Mouse (Mus musculus) lung, adult 2 months (tissue): ENCODE results near the gene Scamp4. TPM values are rescaled to one million over a fixed set of nuclear protein-coding genes. Genes with fewer than 3 reads are reported as not detected.

Experiments used
- DNase-seq: peaks from one replicate; pipeline ENCODE4 v3.0.0; 2022
- H3K4me1 ChIP-seq: fragments of 200-500 bp; 2 replicates; pipeline ENCODE4 v1.6.1; 2011; ENCODE audit warnings: low read length; ENCODE audit not compliant: control insufficient read depth, insufficient read depth
- H3K4me3 ChIP-seq: fragments of 200-500 bp; replicated peaks from 2 replicates; pipeline ENCODE3; 2011; ENCODE audit warnings: low read depth, mild to moderate bottlenecking, control low read depth, low read length; ENCODE audit errors: extremely low read depth
- CTCF ChIP-seq: fragments of 200-500 bp; IDR thresholded peaks from 2 replicates; pipeline ENCODE4 v1.5.1; 2011; ENCODE audit warnings: mild to moderate bottlenecking, low read length, control low read depth; ENCODE audit not compliant: insufficient read depth
- POLR2A ChIP-seq: fragments of 200-500 bp; IDR thresholded peaks from 2 replicates; pipeline ENCODE4 v1.6.1; 2011; ENCODE audit warnings: low read depth, mild to moderate bottlenecking, control low read depth, low read length, borderline replicate concordance; ENCODE audit errors: extremely low read depth
- WGBS: fragments of 180-500 bp; shearing (Covaris S2); methylation state at CpG from one replicate; pipeline ENCODE4 v1.1.7; 2018; 5-methylcytosine and 5-hydroxymethylcytosine counted together
- polyA plus RNA-seq: library from polyadenylated mRNA; depleted of rRNA; stranded (reverse); fragments of >200 nt; gene quantifications from 2 replicates; pipeline ENCODE4 v1.2.3, GENCODE M21; 2012

The Scamp4 gene
- polyA plus RNA-seq, 1 experiment: 110 TPM

DNA sequence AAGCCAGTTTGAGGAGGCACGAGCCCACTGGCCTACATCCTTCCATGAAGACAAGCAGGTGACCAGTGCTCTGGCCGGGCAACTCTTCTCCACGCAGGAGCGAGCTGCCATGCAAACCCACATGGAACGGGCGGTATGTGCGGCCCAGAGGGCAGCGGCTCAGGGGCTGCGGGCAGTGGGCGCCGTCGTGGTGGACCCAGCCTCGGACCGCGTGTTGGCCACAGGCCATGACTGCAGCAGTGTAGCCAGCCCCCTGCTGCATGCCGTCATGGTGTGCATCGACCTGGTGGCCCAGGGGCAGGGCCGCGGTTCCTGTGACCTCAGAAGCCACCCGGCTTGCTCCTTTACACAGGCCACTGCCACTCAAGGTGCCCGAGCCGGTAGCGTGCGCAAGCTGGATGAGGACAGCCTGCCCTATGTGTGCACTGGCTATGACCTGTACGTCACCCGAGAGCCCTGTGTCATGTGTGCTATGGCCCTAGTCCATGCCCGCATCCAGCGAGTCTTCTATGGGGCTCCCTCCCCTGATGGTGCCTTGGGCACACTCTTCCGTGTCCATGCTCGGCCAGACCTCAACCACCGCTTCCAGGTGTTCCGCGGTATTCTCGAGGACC lies 4.2 kb downstream of the Scamp4 start:
- DNase-seq: no peak
- TF ChIP-seq POLR2A (no peak), CTCF (no peak)
- WGBS: 93% methylated on average over 34 of the region's 34 CpGs
- H3K4me3 ChIP-seq: no peak overlapping the region
- peaks cover 7% of the 10 kb centered on the region; the same call in 1 of the 2 replicates for H3K4me1 ChIP-seq

- 85% methylated on average over 3 of the region's 3 CpGs for WGBS
- TF ChIP-seq CTCF: no peak
- DNase-seq: no peak
- Histone ChIP-seq H3K4me3 (no peak overlapping the region), H3K4me1 (peaks cover 4% of the 10 kb centered on the region; the same call in 1 of the 2 replicates)
Observed at GRCm38 (mm10) chr10:80608435-80608834, 5.8 kb downstream of the Scamp4 start.

DNA sequence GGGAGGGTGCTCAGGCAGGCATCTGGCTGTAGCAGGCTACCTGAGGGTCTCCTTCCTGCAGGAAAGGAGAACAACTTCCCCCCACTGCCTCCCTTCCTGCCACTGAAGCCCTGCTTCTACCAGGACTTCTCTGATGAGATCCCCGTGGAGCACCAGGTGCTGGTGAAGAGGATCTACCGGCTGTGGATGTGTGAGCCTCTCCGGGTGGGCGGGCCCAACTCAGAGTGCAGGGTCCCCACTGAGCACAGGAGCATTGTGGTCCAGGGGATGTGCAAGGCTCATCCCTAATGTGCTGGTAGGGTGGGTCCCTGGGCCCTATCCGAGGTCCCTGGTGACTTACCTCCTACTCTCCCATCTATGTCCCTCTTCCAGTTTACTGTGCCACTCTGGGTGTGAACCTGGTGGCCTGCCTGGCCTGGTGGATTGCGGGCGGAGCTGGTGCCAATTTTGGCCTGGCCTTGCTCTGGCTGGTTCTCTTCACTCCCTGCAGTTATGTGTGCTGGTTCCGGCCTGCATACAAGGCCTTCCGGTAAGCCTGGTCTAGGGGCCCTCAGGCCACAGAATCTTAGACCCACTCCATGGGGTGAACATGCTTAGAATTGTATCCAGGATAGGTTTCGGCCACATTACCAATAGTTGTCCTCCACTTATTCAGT lies 6.7 kb downstream of the Scamp4 start:
- Histone ChIP-seq H3K4me1 (peaks cover 4% of the 10 kb centered on the region; the same call in 1 of the 2 replicates), H3K4me3 (no peak overlapping the region)
- no peak for TF ChIP-seq CTCF
- no peak for TF ChIP-seq POLR2A
- no peak for DNase-seq
- WGBS: 88% methylated on average over 10 of the region's 10 CpGs

DNA sequence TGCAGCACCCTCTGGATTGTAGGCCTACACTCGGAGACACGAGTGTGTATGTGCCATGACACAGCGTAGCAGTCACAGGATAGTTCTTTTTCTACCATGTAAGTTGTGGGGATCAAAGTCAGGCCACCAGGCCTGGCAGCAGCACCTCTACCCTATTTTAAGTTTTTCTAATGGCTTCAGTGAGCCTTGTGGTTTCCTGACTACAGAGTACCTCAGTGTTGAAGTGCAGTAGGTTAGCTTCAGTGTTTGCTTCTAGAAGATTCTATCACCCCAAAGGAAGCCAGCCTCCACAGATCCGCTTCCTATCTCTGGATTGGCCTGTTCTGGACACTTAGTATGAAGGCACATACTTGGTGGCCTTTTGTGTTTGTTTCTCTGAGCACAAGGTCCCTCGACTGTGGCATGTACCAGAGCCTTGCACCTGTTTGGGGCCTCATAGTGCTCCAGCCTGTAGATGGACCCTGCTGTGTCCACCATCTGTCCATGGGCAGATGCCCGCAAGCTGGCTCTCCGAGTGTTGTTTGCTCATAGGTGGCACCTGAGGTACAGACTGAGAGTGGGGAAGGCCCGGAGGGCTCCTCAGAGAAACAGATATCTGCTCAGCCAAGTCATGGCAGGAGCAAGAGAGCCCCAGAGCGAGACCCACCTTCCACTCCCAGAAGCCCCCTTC lies 7.6 kb downstream of the Scamp4 start:
- TF ChIP-seq CTCF (no peak), POLR2A (no peak)
- no peak overlapping the region for H3K4me3 ChIP-seq
- WGBS: 86% methylated on average over 9 of the region's 9 CpGs
- peaks cover 4% of the 10 kb centered on the region; the same call in 1 of the 2 replicates for H3K4me1 ChIP-seq
- no peak for DNase-seq

DNA sequence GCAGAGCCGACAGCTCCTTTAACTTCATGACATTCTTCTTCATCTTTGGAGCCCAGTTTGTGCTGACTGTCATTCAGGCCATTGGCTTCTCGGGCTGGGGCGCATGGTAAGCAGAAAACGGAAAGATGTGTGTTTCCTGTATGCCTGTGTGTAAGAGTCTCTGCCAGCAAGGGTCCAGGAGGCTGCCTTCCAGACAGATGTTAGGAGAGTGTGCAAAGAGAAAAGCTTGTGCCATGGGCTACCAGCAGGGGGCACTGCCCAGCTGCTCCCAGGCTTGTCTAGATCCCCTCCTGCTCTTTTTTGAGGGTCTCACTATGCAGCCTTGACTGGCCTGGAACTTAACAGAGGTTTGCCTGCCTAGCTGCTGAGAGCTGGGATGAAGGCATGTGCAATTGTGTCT lies 8.4 kb downstream of the Scamp4 start:
- Histone ChIP-seq H3K4me1 (peaks cover 4% of the 10 kb centered on the region; the same call in 1 of the 2 replicates), H3K4me3 (no peak overlapping the region)
- peak; percentile 51 for DNase-seq
- 32% methylated on average over 4 of the region's 4 CpGs for WGBS
- TF ChIP-seq POLR2A: no peak
- peak; percentile 86 for TF ChIP-seq CTCF

DNA sequence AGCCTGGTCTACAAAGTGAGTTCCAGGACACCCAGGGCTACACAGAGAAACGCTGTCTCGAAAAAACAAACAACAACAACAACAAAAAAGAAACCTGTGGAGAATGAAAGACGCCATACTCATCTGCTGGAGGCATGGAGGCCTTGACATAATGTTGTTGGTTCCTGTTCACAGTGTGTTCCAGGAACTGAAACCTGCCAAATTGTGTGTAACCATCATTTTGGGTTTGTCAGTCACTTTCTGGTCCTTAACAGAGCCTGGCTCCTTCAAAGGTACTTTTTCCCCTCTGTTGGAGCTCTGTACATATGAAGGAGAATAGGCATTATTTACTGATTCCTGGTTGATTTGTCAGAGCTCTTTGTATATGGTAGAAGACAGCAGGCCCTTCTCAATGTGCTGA lies 9.2 kb downstream of the Scamp4 start:
- TF ChIP-seq CTCF: no peak
- no peak overlapping the region for H3K4me3 ChIP-seq
- peaks cover 4% of the 10 kb centered on the region; the same call in 1 of the 2 replicates for H3K4me1 ChIP-seq
- no peak for DNase-seq
- 94% methylated on average over 3 of the region's 3 CpGs for WGBS

- Histone ChIP-seq H3K4me3 (no peak overlapping the region), H3K4me1 (peaks cover 4% of the 10 kb centered on the region; the same call in 1 of the 2 replicates)
- DNase-seq: no peak
- TF ChIP-seq CTCF (no peak), POLR2A (no peak)
- 83% methylated on average over 3 of the region's 3 CpGs for WGBS
Observed at GRCm38 (mm10) chr10:80613821-80614220, 11.1 kb downstream of the Scamp4 start.

DNA sequence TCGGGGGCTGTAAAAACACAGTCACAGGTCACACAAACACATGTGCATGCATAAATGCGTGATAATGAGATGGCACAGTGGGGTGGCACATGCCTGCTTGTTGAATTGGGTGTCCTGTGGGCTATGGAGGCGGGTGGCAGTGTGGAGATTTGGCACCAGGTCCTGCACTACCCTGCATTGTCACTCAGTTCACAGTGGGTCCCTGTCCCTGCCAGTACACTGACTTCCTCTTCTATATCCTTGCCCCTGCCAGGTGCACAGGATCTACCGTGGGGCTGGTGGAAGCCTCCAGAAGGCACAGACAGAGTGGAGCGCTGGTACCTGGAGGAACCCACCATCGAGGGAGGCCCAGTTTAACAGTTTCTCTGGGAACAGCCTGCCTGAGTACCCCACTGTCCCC lies 11.7 kb downstream of the Scamp4 start:
- 82% methylated on average over 6 of the region's 6 CpGs for WGBS
- no peak for DNase-seq
- TF ChIP-seq CTCF: no peak
- no peak for TF ChIP-seq POLR2A
- peaks cover 4% of the 10 kb centered on the region; the same call in 1 of the 2 replicates for H3K4me1 ChIP-seq
- no peak overlapping the region for H3K4me3 ChIP-seq

DNA sequence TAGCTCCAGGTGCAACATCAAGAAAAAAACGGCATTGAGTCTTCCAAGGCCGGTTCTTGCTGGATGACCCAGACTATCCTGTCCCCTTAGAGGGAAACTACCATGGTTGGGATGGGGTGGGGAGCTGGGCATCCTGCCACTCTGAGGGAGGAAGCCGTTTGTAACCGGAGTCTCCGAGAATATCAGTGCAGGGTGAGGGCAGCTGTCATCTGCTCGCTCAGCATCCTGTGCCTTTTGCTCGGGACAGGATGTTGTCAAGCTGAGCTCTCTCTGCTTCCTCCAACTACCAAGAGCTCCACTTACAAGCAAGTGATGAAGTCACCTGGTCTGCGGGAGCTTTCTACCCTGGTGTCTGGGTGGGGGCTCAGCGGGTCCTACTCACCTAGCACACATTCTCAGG lies 15.5 kb downstream of the Scamp4 start:
- TF ChIP-seq POLR2A (peak; percentile 14; the same call in 1 of the 2 replicates), CTCF (no peak)
- DNase-seq: no peak
- Histone ChIP-seq H3K4me1 (peaks cover 1% of the 10 kb centered on the region; the same call in 1 of the 2 replicates), H3K4me3 (no peak overlapping the region)
- 40% methylated on average over 9 of the region's 9 CpGs for WGBS

DNA sequence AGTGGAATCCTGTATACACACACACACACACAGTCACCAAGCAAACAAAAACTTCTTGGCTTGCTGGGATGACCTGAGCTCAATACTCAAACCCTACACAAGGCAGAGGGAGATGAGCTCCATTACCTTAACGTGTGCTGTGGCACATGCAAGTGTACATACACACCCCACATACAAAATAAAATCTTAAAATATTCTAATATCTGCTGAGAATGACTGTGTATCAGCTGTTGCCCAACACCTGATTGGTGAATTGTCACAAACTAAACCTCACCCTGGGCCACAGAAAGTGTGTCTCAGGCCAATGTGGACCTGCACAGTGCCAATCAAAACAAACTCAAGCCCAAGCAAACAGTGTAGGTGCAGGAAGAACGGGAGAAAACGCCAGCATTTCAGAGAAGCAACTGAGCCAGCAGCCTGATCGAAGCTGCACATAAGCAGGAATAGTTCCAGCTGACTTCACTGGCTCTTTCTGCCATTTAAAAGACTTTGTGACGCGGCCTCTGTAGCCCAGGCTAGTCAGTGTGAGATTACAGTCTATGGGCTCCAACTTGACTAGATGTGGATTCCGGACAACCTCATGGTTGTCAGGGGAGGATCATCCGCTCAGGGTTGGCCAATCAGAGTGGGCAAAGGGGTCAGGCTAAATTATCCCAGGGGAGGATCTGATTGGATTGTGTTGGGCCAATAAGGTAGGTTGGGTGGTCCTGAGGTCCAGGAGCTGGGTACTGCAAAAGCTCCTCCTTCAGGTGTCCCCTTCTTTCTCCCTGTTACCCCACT lies 17.0 kb downstream of the Scamp4 start:
- no peak for DNase-seq

More for the DNA sequence above, 17.0 kb downstream of the Scamp4 start:
- Histone ChIP-seq H3K4me3 (no peak overlapping the region), H3K4me1 (peaks cover 7% of the 10 kb centered on the region; the same call in 1 of the 2 replicates)
- WGBS: 52% methylated on average over 8 of the region's 8 CpGs
- TF ChIP-seq CTCF (no peak), POLR2A (no peak)
